Mouse (Mus musculus): ENCODE data around the gene Ssr1. TPM values are rescaled to one million over a fixed set of nuclear protein-coding genes. Genes with fewer than 3 reads are reported as not detected.

Gene Ssr1
- polyA plus RNA-seq, 1 experiment, result 13.8 TPM

GRCm38 (mm10) chr13:37926394-37926793, 67.6 kb downstream of the Ssr1 start:
- no peak for DNase-seq
- TF ChIP-seq CTCF (IDR thresholded peaks at IDR 0.05; ENCODE audit: insufficient read depth, low read length), result no peak
- TF ChIP-seq POLR2A (IDR thresholded peaks at IDR 0.05; ENCODE audit: borderline replicate concordance, extremely low read depth, low read depth, low read length), result no peak
- no peaks in the 10 kb centered on the region for H3K4me1 ChIP-seq (ENCODE audit: control insufficient read depth, insufficient read depth, low read length)
- H3K4me3 ChIP-seq (replicated peaks; ENCODE audit: extremely low read depth, low read depth, low read length), result no peak overlapping the region
- 88% methylated on average over 3 of the region's 3 CpGs for WGBS

GRCm38 (mm10) chr13:37924461-37924948, 69.5 kb downstream of the Ssr1 start:
- no peak overlapping the region for H3K4me3 ChIP-seq (replicated peaks; ENCODE audit: extremely low read depth, low read depth, low read length)
- no peaks in the 10 kb centered on the region for H3K4me1 ChIP-seq (ENCODE audit: control insufficient read depth, insufficient read depth, low read length)
- 63% methylated on average over 4 of the region's 4 CpGs for WGBS
- no peak for DNase-seq
- TF ChIP-seq POLR2A (IDR thresholded peaks at IDR 0.05; ENCODE audit: borderline replicate concordance, extremely low read depth, low read depth, low read length) (no peak), CTCF (IDR thresholded peaks at IDR 0.05; ENCODE audit: insufficient read depth, low read length) (no peak)

- no peak for DNase-seq
- no peaks in the 10 kb centered on the region for H3K4me1 ChIP-seq (ENCODE audit: control insufficient read depth, insufficient read depth, low read length)
- 77% methylated on average over 10 of the region's 10 CpGs for WGBS
- TF ChIP-seq POLR2A (IDR thresholded peaks at IDR 0.05; ENCODE audit: borderline replicate concordance, extremely low read depth, low read depth, low read length) (no peak), CTCF (IDR thresholded peaks at IDR 0.05; ENCODE audit: insufficient read depth, low read length) (no peak)
- no peak overlapping the region for H3K4me3 ChIP-seq (replicated peaks; ENCODE audit: extremely low read depth, low read depth, low read length)
These were observed 70.2 kb downstream of the Ssr1 start for GRCm38 (mm10) chr13:37923643-37924460.

GRCm38 (mm10) chr13:37923091-37923490, 70.9 kb downstream of the Ssr1 start:
- 78% methylated on average over 4 of the region's 4 CpGs for WGBS
- TF ChIP-seq POLR2A (IDR thresholded peaks at IDR 0.05; ENCODE audit: borderline replicate concordance, extremely low read depth, low read depth, low read length), result no peak
- no peak for TF ChIP-seq CTCF (IDR thresholded peaks at IDR 0.05; ENCODE audit: insufficient read depth, low read length)
- no peak for DNase-seq
- no peak overlapping the region for H3K4me3 ChIP-seq (replicated peaks; ENCODE audit: extremely low read depth, low read depth, low read length)
- H3K4me1 ChIP-seq (ENCODE audit: control insufficient read depth, insufficient read depth, low read length), result no peaks in the 10 kb centered on the region

- TF ChIP-seq POLR2A (IDR thresholded peaks at IDR 0.05; ENCODE audit: borderline replicate concordance, extremely low read depth, low read depth, low read length) (no peak), CTCF (IDR thresholded peaks at IDR 0.05; ENCODE audit: insufficient read depth, low read length) (no peak)
- WGBS, result 70% methylated on average over 2 of the region's 2 CpGs
- DNase-seq, result no peak
- Histone ChIP-seq H3K4me1 (ENCODE audit: control insufficient read depth, insufficient read depth, low read length) (no peaks in the 10 kb centered on the region), H3K4me3 (replicated peaks; ENCODE audit: extremely low read depth, low read depth, low read length) (no peak overlapping the region)
These were observed 73.3 kb downstream of the Ssr1 start for GRCm38 (mm10) chr13:37920727-37921126.

GRCm38 (mm10) chr13:37919711-37920277, 74.2 kb downstream of the Ssr1 start:
- no peak for TF ChIP-seq POLR2A (IDR thresholded peaks at IDR 0.05; ENCODE audit: borderline replicate concordance, extremely low read depth, low read depth, low read length)
- no peak for TF ChIP-seq CTCF (IDR thresholded peaks at IDR 0.05; ENCODE audit: insufficient read depth, low read length)
- Histone ChIP-seq H3K4me3 (replicated peaks; ENCODE audit: extremely low read depth, low read depth, low read length) (no peak overlapping the region), H3K4me1 (ENCODE audit: control insufficient read depth, insufficient read depth, low read length) (no peaks in the 10 kb centered on the region)
- DNase-seq, result no peak
- WGBS, result 82% methylated on average over 3 of the region's 3 CpGs

GRCm38 (mm10) chr13:37918336-37919261, 75.4 kb downstream of the Ssr1 start:
- Histone ChIP-seq H3K4me1 (ENCODE audit: control insufficient read depth, insufficient read depth, low read length) (no peaks in the 10 kb centered on the region), H3K4me3 (replicated peaks; ENCODE audit: extremely low read depth, low read depth, low read length) (no peak overlapping the region)
- TF ChIP-seq POLR2A (IDR thresholded peaks at IDR 0.05; ENCODE audit: borderline replicate concordance, extremely low read depth, low read depth, low read length) (no peak), CTCF (IDR thresholded peaks at IDR 0.05; ENCODE audit: insufficient read depth, low read length) (no peak)
- 69% methylated on average over 15 of the region's 15 CpGs for WGBS
- DNase-seq, result no peak

Other genes with a start within 250 kb of the Ssr1 start
- gene Rreb1, start 215.8 kb downstream of the Ssr1 start, polyA plus RNA-seq (2012; rRNA removed), result 23.0 and 23.7 TPM in 2 replicates
- 15.5 and 16.7 TPM in 2 replicates for gene Riok1, start 42.8 kb upstream of the Ssr1 start, polyA plus RNA-seq (2012; rRNA removed)
- 0.05 and 0.33 TPM in 2 replicates for gene Cage1, start 42.9 kb upstream of the Ssr1 start, polyA plus RNA-seq (2012; rRNA removed)
- 6.0 and 19.0 TPM in 2 replicates for gene Dsp, start 157.1 kb upstream of the Ssr1 start, polyA plus RNA-seq (2012; rRNA removed)
- gene Snrnp48, start 210.7 kb upstream of the Ssr1 start, polyA plus RNA-seq (2012; rRNA removed), result 31.6 and 31.7 TPM in 2 replicates